Mouse (Mus musculus) thymus, adult 2 months (tissue): Measurements from ENCODE around the gene Abcb8.

Experiments used
- CTCF ChIP-seq: fragments of 200-500 bp; IDR thresholded peaks from 2 replicates; pipeline ENCODE4 v1.5.1; 2012; ENCODE audit warnings: mild to moderate bottlenecking, control low read depth, low read length, moderate library complexity, borderline replicate concordance; ENCODE audit not compliant: control insufficient read depth, poor library complexity, insufficient read depth; ENCODE audit errors: extremely low read depth
- POLR2A ChIP-seq: fragments of 200-500 bp; IDR thresholded peaks from 2 replicates; pipeline ENCODE4 v1.6.1; 2012; ENCODE audit warnings: mild to moderate bottlenecking, low read length, control low read depth, moderate library complexity; ENCODE audit not compliant: control insufficient read depth, poor library complexity, insufficient read depth; ENCODE audit errors: extremely low read depth

DNA sequence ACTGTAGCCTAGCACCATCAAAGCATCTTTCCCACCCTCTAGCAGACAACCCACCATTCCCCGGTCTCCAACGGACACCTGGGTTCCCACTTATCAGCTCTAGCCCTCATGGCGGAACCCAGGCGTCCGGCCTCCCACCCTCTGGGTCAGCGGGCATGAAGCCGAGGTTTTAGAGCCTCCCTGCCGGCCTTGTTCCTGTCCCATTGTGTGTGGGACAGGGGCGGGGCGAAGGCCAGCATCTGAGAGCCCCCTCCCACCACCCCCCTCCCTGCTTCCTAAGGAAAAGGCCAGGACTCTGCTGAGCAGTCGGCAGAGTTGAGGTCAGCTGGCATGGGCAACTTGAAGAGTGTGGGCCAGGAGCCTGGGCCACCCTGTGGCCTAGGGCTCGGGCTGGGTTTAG lies 29.0 kb upstream of the Abcb8 start, which contains the start of gene Nos3:
- TF ChIP-seq POLR2A (no peak), CTCF (no peak)
